Mouse (Mus musculus): Measurements from ENCODE around the gene Lrrn4. TPM values are rescaled to one million over a fixed set of nuclear protein-coding genes. Genes with fewer than 3 reads are reported as not detected.

The Lrrn4 gene
- polyA plus RNA-seq, 1 experiment from 2014 or later: 21.1 TPM

- no peak overlapping the region for H3K4me2 ChIP-seq
- H3K9ac ChIP-seq: no peak overlapping the region
- H3K4me1 ChIP-seq (replicated peaks): no peaks in the 10 kb centered on the region
- peaks cover 14% of the 10 kb centered on the region for H3K36me3 ChIP-seq
- no peaks in the 10 kb centered on the region for H3K9me3 ChIP-seq (replicated peaks)
- H3K27ac ChIP-seq (ENCODE audit: poor library complexity, severe bottlenecking): no peak overlapping the region
- ATAC-seq (ENCODE audit: insufficient number of reproducible peaks, low FRiP score): no peak
- 73% methylated on average over 4 of the region's 4 CpGs for WGBS
- H3K27me3 ChIP-seq (replicated peaks): no peaks in the 10 kb centered on the region
- H3K4me3 ChIP-seq: no peak overlapping the region
These were observed 10.4 kb downstream of the Lrrn4 start for GRCm38 (mm10) chr2:132870286-132870685.

GRCm38 (mm10) chr2:132869682-132870081 lies 11.0 kb downstream of the Lrrn4 start:
- no peaks in the 10 kb centered on the region for H3K27me3 ChIP-seq (replicated peaks)
- H3K4me1 ChIP-seq (replicated peaks): no peaks in the 10 kb centered on the region
- no peaks in the 10 kb centered on the region for H3K9me3 ChIP-seq (replicated peaks)
- H3K4me2 ChIP-seq: no peak overlapping the region
- H3K36me3 ChIP-seq: peaks cover 17% of the 10 kb centered on the region
- H3K4me3 ChIP-seq: no peak overlapping the region
- H3K9ac ChIP-seq: no peak overlapping the region
- 87% methylated on average over 5 of the region's 5 CpGs for WGBS
- no peak for ATAC-seq (ENCODE audit: insufficient number of reproducible peaks, low FRiP score)
- H3K27ac ChIP-seq (ENCODE audit: poor library complexity, severe bottlenecking): no peak overlapping the region

GRCm38 (mm10) chr2:132867521-132867920 lies 13.2 kb downstream of the Lrrn4 start:
- no peak overlapping the region for H3K9ac ChIP-seq
- no peak for ATAC-seq (ENCODE audit: insufficient number of reproducible peaks, low FRiP score)
- H3K4me3 ChIP-seq: no peak overlapping the region
- no peaks in the 10 kb centered on the region for H3K4me1 ChIP-seq (replicated peaks)
- no peak overlapping the region for H3K27ac ChIP-seq (ENCODE audit: poor library complexity, severe bottlenecking)
- 69% methylated on average over 5 of the region's 5 CpGs for WGBS
- peaks cover 22% of the 10 kb centered on the region for H3K36me3 ChIP-seq
- no peaks in the 10 kb centered on the region for H3K9me3 ChIP-seq (replicated peaks)
- H3K4me2 ChIP-seq: no peak overlapping the region
- no peaks in the 10 kb centered on the region for H3K27me3 ChIP-seq (replicated peaks)

- H3K27me3 ChIP-seq (replicated peaks): no peaks in the 10 kb centered on the region
These were observed 17.4 kb downstream of the Lrrn4 start for GRCm38 (mm10) chr2:132863325-132863724.

GRCm38 (mm10) chr2:132861456-132861855 lies 19.2 kb downstream of the Lrrn4 start:
- Histone ChIP-seq H3K4me3 (no peak overlapping the region), H3K27me3 (replicated peaks) (no peaks in the 10 kb centered on the region), H3K4me1 (replicated peaks) (peaks cover 7% of the 10 kb centered on the region; the same call in 1 of the 2 replicates), H3K9ac (no peak overlapping the region), H3K27ac (ENCODE audit: poor library complexity, severe bottlenecking) (no peak overlapping the region), H3K36me3 (peaks cover 16% of the 10 kb centered on the region), H3K4me2 (no peak overlapping the region), H3K9me3 (replicated peaks) (no peaks in the 10 kb centered on the region)
- no peak for ATAC-seq (ENCODE audit: insufficient number of reproducible peaks, low FRiP score)
- WGBS: 85% methylated on average over 2 of the region's 2 CpGs

More at GRCm38 (mm10) chr2:132863325-132863724, 17.4 kb downstream of the Lrrn4 start:
- H3K4me2 ChIP-seq: no peak overlapping the region
- H3K4me1 ChIP-seq (replicated peaks): peaks cover 7% of the 10 kb centered on the region; the same call in 1 of the 2 replicates
- H3K9ac ChIP-seq: no peak overlapping the region
- H3K36me3 ChIP-seq: peaks cover 22% of the 10 kb centered on the region
- no peak overlapping the region for H3K27ac ChIP-seq (ENCODE audit: poor library complexity, severe bottlenecking)
- no peak overlapping the region for H3K4me3 ChIP-seq
- 92% methylated on average over 2 of the region's 2 CpGs for WGBS
- ATAC-seq (ENCODE audit: insufficient number of reproducible peaks, low FRiP score): no peak
- no peaks in the 10 kb centered on the region for H3K9me3 ChIP-seq (replicated peaks)

GRCm38 (mm10) chr2:132860435-132860834 lies 20.3 kb downstream of the Lrrn4 start:
- no peaks in the 10 kb centered on the region for H3K27me3 ChIP-seq (replicated peaks)
- peaks cover 10% of the 10 kb centered on the region for H3K36me3 ChIP-seq
- no peak overlapping the region for H3K27ac ChIP-seq (ENCODE audit: poor library complexity, severe bottlenecking)
- ATAC-seq (ENCODE audit: insufficient number of reproducible peaks, low FRiP score): no peak
- no peak overlapping the region for H3K4me3 ChIP-seq
- no peak overlapping the region for H3K9ac ChIP-seq
- H3K4me2 ChIP-seq: no peak overlapping the region
- peaks cover 7% of the 10 kb centered on the region; the same call in 1 of the 2 replicates for H3K4me1 ChIP-seq (replicated peaks)
- no peaks in the 10 kb centered on the region for H3K9me3 ChIP-seq (replicated peaks)

- H3K9me3 ChIP-seq (replicated peaks): no peaks in the 10 kb centered on the region
- 0 out of 2 replicates have a peak, but pooled peaks have one; percentile 45 for ATAC-seq (ENCODE audit: insufficient number of reproducible peaks, low FRiP score)
- H3K36me3 ChIP-seq: peaks cover 4% of the 10 kb centered on the region; the same call in 1 of the 2 replicates
- no peaks in the 10 kb centered on the region for H3K27me3 ChIP-seq (replicated peaks)
- H3K4me1 ChIP-seq (replicated peaks): peaks cover 7% of the 10 kb centered on the region; the same call in 1 of the 2 replicates
- WGBS: 60% methylated on average over 5 of the region's 5 CpGs
- no peak overlapping the region for H3K4me2 ChIP-seq
- H3K9ac ChIP-seq: no peak overlapping the region
- H3K4me3 ChIP-seq: no peak overlapping the region
- H3K27ac ChIP-seq (ENCODE audit: poor library complexity, severe bottlenecking): no peak overlapping the region
These were observed 24.4 kb downstream of the Lrrn4 start for GRCm38 (mm10) chr2:132856333-132856732.

GRCm38 (mm10) chr2:132853051-132853450 lies 27.6 kb downstream of the Lrrn4 start:
- ATAC-seq (ENCODE audit: insufficient number of reproducible peaks, low FRiP score): no peak
- no peak overlapping the region for H3K27ac ChIP-seq (ENCODE audit: poor library complexity, severe bottlenecking)
- no peaks in the 10 kb centered on the region for H3K9me3 ChIP-seq (replicated peaks)
- H3K4me2 ChIP-seq: no peak overlapping the region
- H3K4me3 ChIP-seq: no peak overlapping the region
- WGBS: 85% methylated on average over 1 of the region's 1 CpGs
- H3K27me3 ChIP-seq (replicated peaks): no peaks in the 10 kb centered on the region
- peaks cover 12% of the 10 kb centered on the region for H3K36me3 ChIP-seq
- H3K9ac ChIP-seq: no peak overlapping the region
- H3K4me1 ChIP-seq (replicated peaks): peaks cover 3% of the 10 kb centered on the region

GRCm38 (mm10) chr2:132849141-132849540 lies 31.6 kb downstream of the Lrrn4 start:
- 91% methylated on average over 6 of the region's 6 CpGs for WGBS
- H3K36me3 ChIP-seq: peaks cover 12% of the 10 kb centered on the region

GRCm38 (mm10) chr2:132848361-132848760 lies 32.3 kb downstream of the Lrrn4 start:
- WGBS: 85% methylated on average over 4 of the region's 4 CpGs
- Histone ChIP-seq H3K9ac (no peak overlapping the region), H3K9me3 (replicated peaks) (no peaks in the 10 kb centered on the region), H3K4me1 (replicated peaks) (peaks cover 11% of the 10 kb centered on the region), H3K4me2 (no peak overlapping the region; the same call in 1 of the 2 replicates), H3K27ac (ENCODE audit: poor library complexity, severe bottlenecking) (no peak overlapping the region), H3K27me3 (replicated peaks) (no peaks in the 10 kb centered on the region), H3K36me3 (peaks cover 11% of the 10 kb centered on the region), H3K4me3 (0 out of 2 replicates have a peak overlapping the region, but pooled peaks have one; percentile 98)
- no peak for ATAC-seq (ENCODE audit: insufficient number of reproducible peaks, low FRiP score)

More at GRCm38 (mm10) chr2:132849141-132849540, 31.6 kb downstream of the Lrrn4 start:
- no peak overlapping the region for H3K4me3 ChIP-seq
- no peak for ATAC-seq (ENCODE audit: insufficient number of reproducible peaks, low FRiP score)
- no peak overlapping the region for H3K27ac ChIP-seq (ENCODE audit: poor library complexity, severe bottlenecking)
- H3K4me2 ChIP-seq: no peak overlapping the region
- H3K4me1 ChIP-seq (replicated peaks): peaks cover 11% of the 10 kb centered on the region
- H3K27me3 ChIP-seq (replicated peaks): no peaks in the 10 kb centered on the region
- no peak overlapping the region for H3K9ac ChIP-seq
- no peaks in the 10 kb centered on the region for H3K9me3 ChIP-seq (replicated peaks)

GRCm38 (mm10) chr2:132847581-132847980 lies 33.1 kb downstream of the Lrrn4 start:
- no peaks in the 10 kb centered on the region for H3K9me3 ChIP-seq (replicated peaks)
- H3K4me3 ChIP-seq: peak overlapping the region; percentile 98
- ATAC-seq (ENCODE audit: insufficient number of reproducible peaks, low FRiP score): no peak
- peaks cover 11% of the 10 kb centered on the region for H3K36me3 ChIP-seq
- H3K4me1 ChIP-seq (replicated peaks): peaks cover 11% of the 10 kb centered on the region
- peak overlapping the region; percentile 76 for H3K4me2 ChIP-seq
- no peaks in the 10 kb centered on the region for H3K27me3 ChIP-seq (replicated peaks)
- no peak overlapping the region for H3K27ac ChIP-seq (ENCODE audit: poor library complexity, severe bottlenecking)
- peak overlapping the region; percentile 97; the same call in 1 of the 2 replicates for H3K9ac ChIP-seq
- 33% methylated on average over 7 of the region's 7 CpGs for WGBS

All from heart, embryonic 12.5 days (tissue).